Mouse (Mus musculus) limb, embryonic 13.5 days (tissue): ENCODE results near the gene Prkaca. TPM values are rescaled to one million over a fixed set of nuclear protein-coding genes. Genes with fewer than 3 reads are reported as not detected.

ENCODE experiments used
- ATAC-seq: fragments of 200-750 bp; cut with Nextera tagmentation; 2 replicates; pipeline ENCODE4 v1.8.0; 2017; ENCODE audit warnings: low read depth, moderate number of reproducible peaks, moderate TSS enrichment; ENCODE audit not compliant: low FRiP score
- H3K27ac ChIP-seq: fragments of 300-500 bp; sonication (generic); 2 replicates; pipeline ENCODE4 v1.5.1; 2015; ENCODE audit warnings: inconsistent platforms, mild to moderate bottlenecking, moderate library complexity
- H3K27me3 ChIP-seq: fragments of 300-500 bp; sonication (generic); 2 replicates; pipeline ENCODE4 v1.6.1; 2015; ENCODE audit warnings: mild to moderate bottlenecking, inconsistent platforms
- H3K36me3 ChIP-seq: fragments of 300-500 bp; sonication (generic); 2 replicates; pipeline ENCODE4 v1.6.1; 2015; ENCODE audit warnings: inconsistent platforms, mild to moderate bottlenecking, moderate library complexity
- H3K4me1 ChIP-seq: fragments of 300-500 bp; sonication (generic); 2 replicates; pipeline ENCODE4 v1.6.1; 2015; ENCODE audit warnings: inconsistent platforms
- H3K4me2 ChIP-seq: fragments of 300-500 bp; sonication (generic); replicated peaks from 2 replicates; pipeline ENCODE4 v1.6.1; 2015; ENCODE audit warnings: inconsistent platforms, mild to moderate bottlenecking, moderate library complexity
- H3K4me3 ChIP-seq: fragments of 300-500 bp; sonication (generic); 2 replicates; pipeline ENCODE4 v1.5.1; 2015; ENCODE audit warnings: moderate library complexity, mild to moderate bottlenecking, inconsistent platforms
- H3K9ac ChIP-seq: fragments of 300-500 bp; sonication (generic); 2 replicates; pipeline ENCODE4 v1.6.1; 2015; ENCODE audit warnings: mild to moderate bottlenecking, inconsistent platforms
- H3K9me3 ChIP-seq: fragments of 300-500 bp; sonication (generic); 2 replicates; pipeline ENCODE4 v1.6.1; 2016; ENCODE audit warnings: inconsistent platforms
- WGBS: fragments of 180-500 bp; shearing (Covaris S2); methylation state at CpG from one replicate; pipeline ENCODE4 v1.1.7; 2015; 5-methylcytosine and 5-hydroxymethylcytosine counted together
- polyA plus RNA-seq: library from polyadenylated mRNA; unstranded; fragments of >200 nt; fragmentation: Nextera tagmentation; extraction: Ambion mirVana; gene quantifications from 2 replicates; pipeline ENCODE4 v1.2.1, GENCODE M21; 2015

The Prkaca gene
- polyA plus RNA-seq, 1 experiment from 2014 or later, result 174 TPM

GRCm38 (mm10) chr8:83955106-83955957, 17.5 kb upstream of the Prkaca start, which contains the start of the genes Gm10644 and Asf1b:
Gm10644 (minus strand) TSS chr8:83955205.
Asf1b (plus strand) TSS chr8:83955507.
- peak within 1 kb of the TSS; percentile 62 for H3K4me3 ChIP-seq
- H3K27me3 ChIP-seq, result no peaks in the 10 kb centered on the region
- H3K4me1 ChIP-seq, result peaks cover 19% of the 10 kb centered on the region
- no peak within 1 kb of the TSS for H3K27ac ChIP-seq
- no peaks in the 10 kb centered on the region for H3K9me3 ChIP-seq
- H3K4me2 ChIP-seq, result peak within 1 kb of the TSS; percentile 91
- WGBS, result under 1% methylated on average over 75 of the region's 75 CpGs
- H3K36me3 ChIP-seq, result no peaks in the 10 kb centered on the region
- peak; percentile 97 for ATAC-seq
- peak within 1 kb of the TSS; percentile 67 for H3K9ac ChIP-seq

DNA sequence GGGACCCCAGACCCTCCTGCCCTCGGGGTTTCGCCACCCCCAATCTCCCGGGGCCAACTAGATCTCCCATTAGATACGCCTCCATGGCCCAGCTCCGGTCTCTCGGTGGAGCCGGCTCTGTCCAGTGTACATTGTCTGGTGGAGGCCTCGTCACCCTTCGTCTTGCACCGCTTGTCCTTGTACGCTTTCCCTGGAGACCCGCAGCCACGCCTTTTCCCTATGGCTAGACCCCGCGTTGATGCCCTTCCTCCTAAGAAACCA, 16.9 kb upstream of the Prkaca start:
- peaks cover 19% of the 10 kb centered on the region for H3K4me1 ChIP-seq
- H3K36me3 ChIP-seq, result no peaks in the 10 kb centered on the region
- no peaks in the 10 kb centered on the region for H3K9me3 ChIP-seq
- 2% methylated on average over 15 of the region's 15 CpGs for WGBS
- H3K27ac ChIP-seq, result no peak overlapping the region
- H3K4me3 ChIP-seq, result peak overlapping the region; percentile 62
- peak overlapping the region; percentile 67 for H3K9ac ChIP-seq
- H3K4me2 ChIP-seq, result peak overlapping the region; percentile 91
- no peak for ATAC-seq
- H3K27me3 ChIP-seq, result no peaks in the 10 kb centered on the region

DNA sequence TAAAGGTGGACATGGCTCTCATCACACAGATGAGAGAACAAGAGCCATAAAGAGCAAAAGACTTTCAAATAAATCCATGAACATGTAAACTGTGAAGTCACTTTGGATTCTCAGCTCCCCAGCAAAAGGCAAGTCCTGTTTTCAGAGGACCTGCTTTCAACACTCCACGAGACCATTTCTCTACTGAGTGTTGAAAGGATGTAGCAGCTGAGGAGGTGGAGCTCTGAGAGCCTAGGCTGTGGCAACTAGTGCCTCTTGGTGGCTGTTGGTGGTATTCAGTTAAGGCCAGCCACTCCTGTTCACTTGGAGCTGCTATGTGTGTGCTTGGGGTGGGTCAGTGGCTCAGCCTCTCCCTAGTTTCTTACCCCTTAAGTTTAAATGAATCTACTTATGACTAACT, 16.0 kb upstream of the Prkaca start:
- no peaks in the 10 kb centered on the region for H3K9me3 ChIP-seq
- H3K27ac ChIP-seq, result no peak overlapping the region
- WGBS, result 27% methylated on average over 1 of the region's 1 CpGs
- peak overlapping the region; percentile 67 for H3K9ac ChIP-seq
- H3K4me3 ChIP-seq, result peak overlapping the region; percentile 62
- H3K4me2 ChIP-seq, result peak overlapping the region; percentile 91
- H3K4me1 ChIP-seq, result peaks cover 19% of the 10 kb centered on the region
- no peaks in the 10 kb centered on the region for H3K36me3 ChIP-seq
- ATAC-seq, result no peak
- H3K27me3 ChIP-seq, result no peaks in the 10 kb centered on the region

- H3K9ac ChIP-seq, result no peak overlapping the region
- H3K4me1 ChIP-seq, result no peaks in the 10 kb centered on the region
- no peak overlapping the region for H3K4me2 ChIP-seq
- no peaks in the 10 kb centered on the region for H3K27me3 ChIP-seq
- no peak overlapping the region for H3K4me3 ChIP-seq
- peaks cover 28% of the 10 kb centered on the region for H3K36me3 ChIP-seq
- no peaks in the 10 kb centered on the region for H3K9me3 ChIP-seq
- ATAC-seq, result no peak
- no peak overlapping the region for H3K27ac ChIP-seq
- 90% methylated on average over 5 of the region's 5 CpGs for WGBS
Observed at GRCm38 (mm10) chr8:83964015-83964765, 8.6 kb upstream of the Prkaca start.

DNA sequence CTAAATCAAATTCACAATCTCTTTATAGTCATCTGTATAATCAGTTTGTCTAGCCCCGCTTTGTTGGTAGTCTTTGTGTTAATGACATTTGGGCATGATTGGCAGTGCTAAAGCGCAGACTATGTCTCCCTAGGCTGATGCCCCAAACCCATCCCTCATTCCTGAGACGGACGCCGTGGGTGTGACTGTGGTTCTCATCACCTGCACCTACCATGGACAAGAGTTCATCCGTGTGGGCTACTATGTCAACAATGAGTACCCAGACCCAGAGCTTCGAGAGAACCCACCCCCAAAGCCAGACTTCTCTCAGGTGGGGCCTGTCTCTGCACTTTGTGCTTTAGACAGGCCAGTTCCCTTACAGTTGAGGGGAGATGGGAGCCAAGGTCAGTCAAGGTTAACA, 5.1 kb upstream of the Prkaca start:
- Histone ChIP-seq H3K27ac (no peak overlapping the region), H3K9ac (no peak overlapping the region), H3K36me3 (peaks cover 37% of the 10 kb centered on the region), H3K27me3 (no peaks in the 10 kb centered on the region), H3K4me3 (no peak overlapping the region), H3K4me1 (peaks cover 5% of the 10 kb centered on the region; the same call in 1 of the 2 replicates), H3K4me2 (no peak overlapping the region), H3K9me3 (no peaks in the 10 kb centered on the region)
- no peak for ATAC-seq
- WGBS, result 90% methylated on average over 7 of the region's 7 CpGs

DNA sequence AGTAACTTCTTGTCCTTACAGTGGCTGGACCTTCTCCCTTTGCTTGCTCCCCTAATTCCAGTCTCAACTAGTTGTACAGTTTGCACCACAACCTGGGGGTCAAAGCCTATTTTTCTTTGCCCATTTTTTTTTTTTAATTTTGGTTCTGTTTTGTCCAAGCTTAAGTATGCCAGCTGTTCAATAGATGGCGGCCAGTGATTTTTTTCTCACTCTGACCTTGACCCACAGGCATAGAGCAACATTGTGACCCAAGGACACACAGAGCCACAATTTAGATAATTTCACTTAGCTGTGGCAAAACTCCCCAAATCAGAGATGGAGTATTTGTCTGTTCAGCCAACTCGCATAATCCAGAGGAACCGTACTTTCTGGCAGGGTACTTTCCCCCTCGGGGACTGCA, 1.7 kb upstream of the Prkaca start:
- 92% methylated on average over 4 of the region's 4 CpGs for WGBS

GRCm38 (mm10) chr8:83971661-83972060, 1.1 kb upstream of the Prkaca start:
- peak overlapping the region; percentile 95 for H3K4me3 ChIP-seq
- no peaks in the 10 kb centered on the region for H3K27me3 ChIP-seq
- no peak overlapping the region; the same call in 1 of the 2 replicates for H3K9ac ChIP-seq
- peaks cover 24% of the 10 kb centered on the region for H3K4me1 ChIP-seq
- no peak overlapping the region for H3K27ac ChIP-seq
- peak overlapping the region; percentile 87 for H3K4me2 ChIP-seq
- 78% methylated on average over 6 of the region's 6 CpGs for whole genome bisulfite sequencing
- peaks cover 29% of the 10 kb centered on the region for H3K36me3 ChIP-seq
- ATAC-seq, result no peak
- no peaks in the 10 kb centered on the region for H3K9me3 ChIP-seq

More for the DNA sequence above, 1.7 kb upstream of the Prkaca start:
- ATAC-seq, result no peak
- peaks cover 29% of the 10 kb centered on the region for H3K36me3 ChIP-seq
- H3K27ac ChIP-seq, result no peak overlapping the region
- H3K9me3 ChIP-seq, result no peaks in the 10 kb centered on the region
- no peak overlapping the region for H3K4me2 ChIP-seq
- no peak overlapping the region for H3K4me3 ChIP-seq
- no peaks in the 10 kb centered on the region for H3K27me3 ChIP-seq
- H3K9ac ChIP-seq, result no peak overlapping the region
- H3K4me1 ChIP-seq, result peaks cover 20% of the 10 kb centered on the region

GRCm38 (mm10) chr8:83973161-83974031, 603 bp downstream of the Prkaca start:
- Histone ChIP-seq H3K4me3 (peak overlapping the region; percentile 95), H3K27ac (peak overlapping the region; percentile 55; the same call in 1 of the 2 replicates), H3K4me2 (peak overlapping the region; percentile 98), H3K36me3 (peaks cover 22% of the 10 kb centered on the region), H3K9me3 (no peaks in the 10 kb centered on the region), H3K4me1 (peaks cover 41% of the 10 kb centered on the region), H3K9ac (peak overlapping the region; percentile 94), H3K27me3 (no peaks in the 10 kb centered on the region)
- ATAC-seq, result peak; percentile 19
- 2% methylated on average over 37 of the region's 37 CpGs for WGBS

GRCm38 (mm10) chr8:83974521-83974920, 1.7 kb downstream of the Prkaca start:
- WGBS, result 79% methylated on average over 4 of the region's 4 CpGs
- no peaks in the 10 kb centered on the region for H3K27me3 ChIP-seq
- peaks cover 43% of the 10 kb centered on the region for H3K4me1 ChIP-seq
- no peak overlapping the region for H3K27ac ChIP-seq
- H3K4me3 ChIP-seq, result peak overlapping the region; percentile 95
- peak overlapping the region; percentile 98 for H3K4me2 ChIP-seq
- no peak for ATAC-seq
- H3K9ac ChIP-seq, result peak overlapping the region; percentile 94; the same call in 1 of the 2 replicates
- no peaks in the 10 kb centered on the region for H3K9me3 ChIP-seq
- peaks cover 18% of the 10 kb centered on the region for H3K36me3 ChIP-seq

- Histone ChIP-seq H3K4me2 (no peak overlapping the region), H3K27me3 (no peaks in the 10 kb centered on the region), H3K4me3 (no peak overlapping the region), H3K4me1 (peaks cover 43% of the 10 kb centered on the region), H3K27ac (no peak overlapping the region), H3K9me3 (no peaks in the 10 kb centered on the region), H3K9ac (no peak overlapping the region), H3K36me3 (peaks cover 27% of the 10 kb centered on the region)
- ATAC-seq, result no peak
- 85% methylated on average over 4 of the region's 4 CpGs for WGBS
Observed at GRCm38 (mm10) chr8:83976101-83976630, 3.4 kb downstream of the Prkaca start.

GRCm38 (mm10) chr8:83976779-83977350, 4.1 kb downstream of the Prkaca start:
- Histone ChIP-seq H3K27me3 (no peaks in the 10 kb centered on the region), H3K9ac (0 out of 2 replicates have a peak overlapping the region, but pooled peaks have one; percentile 25), H3K36me3 (peaks cover 34% of the 10 kb centered on the region), H3K4me2 (peak overlapping the region; percentile 19; the same call in 1 of the 2 replicates), H3K4me3 (no peak overlapping the region), H3K9me3 (no peaks in the 10 kb centered on the region), H3K27ac (no peak overlapping the region), H3K4me1 (peaks cover 40% of the 10 kb centered on the region)
- ATAC-seq, result no peak
- 85% methylated on average over 5 of the region's 5 CpGs for WGBS
